12 mouse cellular contexts compared by ENCODE assay signal in genomic region chr7:79312246-79312645, GRCm38 (mm10). TPM values are rescaled to one million over a fixed set of nuclear protein-coding genes. Genes with fewer than 3 reads are reported as not detected.
DNase-seq lines count a peak whose midpoint lies in the region; ATAC-seq and TF ChIP-seq lines count a peak whose summit lies in the region.
"Had no signal": no experiment of that assay in that cellular context is flagged by ENCODE, and none has a peak within 500 bp of the region (broad histone marks: within the 10 kb centered on the region; RNA-seq: fewer than 3 reads in every experiment).

No protein-coding gene starts in this region.

- H3K36me3 ChIP-seq in kidney, embryonic 15.5 days: no peaks in the 10 kb centered on the region
- no peaks in the 10 kb centered on the region for H3K36me3 ChIP-seq in embryonic facial prominence, embryonic 12.5 days
- H3K36me3 ChIP-seq in hindbrain, postnatal 0 days (ENCODE audit: insufficient read depth, low read length): no peaks in the 10 kb centered on the region
- H3K36me3 ChIP-seq in midbrain, embryonic 15.5 days (replicated peaks): no peaks in the 10 kb centered on the region
- H3K36me3 ChIP-seq: heart, embryonic 15.5 days had no signal

- intact Hi-C loops in left cerebral cortex, postnatal 25 days (cut with DNase I): no loop called here

- no peak overlapping the region for H3K4me3 ChIP-seq in kidney, embryonic 15.5 days (replicated peaks)
- H3K4me3 ChIP-seq in embryonic facial prominence, embryonic 12.5 days: no peak overlapping the region
- no peak overlapping the region for H3K4me3 ChIP-seq in hindbrain, postnatal 0 days (ENCODE audit: low read length)
- H3K4me3 ChIP-seq in midbrain, embryonic 15.5 days: no peak overlapping the region
- H3K4me3 ChIP-seq: heart, embryonic 15.5 days had no signal

- no peak overlapping the region for H3K9ac ChIP-seq in kidney, embryonic 15.5 days
- no peak overlapping the region for H3K9ac ChIP-seq in embryonic facial prominence, embryonic 12.5 days
- H3K9ac ChIP-seq in hindbrain, postnatal 0 days (replicated peaks; ENCODE audit: low read length): no peak overlapping the region
- H3K9ac ChIP-seq in midbrain, embryonic 15.5 days: no peak overlapping the region
- H3K9ac ChIP-seq: heart, embryonic 15.5 days had no signal

- no peaks in the 10 kb centered on the region for H3K9me3 ChIP-seq in kidney, embryonic 15.5 days (replicated peaks)
- H3K9me3 ChIP-seq in embryonic facial prominence, embryonic 12.5 days: no peaks in the 10 kb centered on the region
- no peaks in the 10 kb centered on the region for H3K9me3 ChIP-seq in hindbrain, postnatal 0 days (ENCODE audit: low read length)
- no peaks in the 10 kb centered on the region for H3K9me3 ChIP-seq in midbrain, embryonic 15.5 days
- H3K9me3 ChIP-seq: heart, embryonic 15.5 days had no signal

- 67% methylated on average over 8 of the region's 8 CpGs for WGBS in kidney, embryonic 15.5 days
- 37% methylated on average over 8 of the region's 8 CpGs for WGBS in embryonic facial prominence, embryonic 12.5 days
- WGBS in hindbrain, postnatal 0 days: 56% methylated on average over 7 of the region's 8 CpGs
- WGBS in midbrain, embryonic 15.5 days: 76% methylated on average over 8 of the region's 8 CpGs

- H3K27ac ChIP-seq in kidney, embryonic 15.5 days: peak overlapping the region; percentile 74
- peak overlapping the region; percentile 80 for H3K27ac ChIP-seq in embryonic facial prominence, embryonic 12.5 days
- peak overlapping the region; percentile 51 for H3K27ac ChIP-seq in hindbrain, postnatal 0 days
- H3K27ac ChIP-seq in midbrain, embryonic 15.5 days: peak overlapping the region; percentile 68
- H3K27ac ChIP-seq: heart, embryonic 15.5 days had no signal

- no peaks in the 10 kb centered on the region for H3K27me3 ChIP-seq in kidney, embryonic 15.5 days
- H3K27me3 ChIP-seq in embryonic facial prominence, embryonic 12.5 days: no peaks in the 10 kb centered on the region
- no peaks in the 10 kb centered on the region for H3K27me3 ChIP-seq in hindbrain, postnatal 0 days (ENCODE audit: insufficient read depth, low read length)
- no peaks in the 10 kb centered on the region for H3K27me3 ChIP-seq in midbrain, embryonic 15.5 days (replicated peaks)
- H3K27me3 ChIP-seq: CH12.LX; heart, embryonic 15.5 days had no signal

- H3K4me1 ChIP-seq in kidney, embryonic 15.5 days: peaks cover 78% of the 10 kb centered on the region
- peaks cover 67% of the 10 kb centered on the region for H3K4me1 ChIP-seq in embryonic facial prominence, embryonic 12.5 days
- peaks cover 49% of the 10 kb centered on the region for H3K4me1 ChIP-seq in hindbrain, postnatal 0 days (ENCODE audit: insufficient read depth, low read length)
- peaks cover 84% of the 10 kb centered on the region for H3K4me1 ChIP-seq in midbrain, embryonic 15.5 days

- DNase-seq in kidney, postnatal 36 days: no peak
- DNase-seq in hindbrain, postnatal 0 days (ENCODE audit: low spot score): no peak
- DNase-seq in urinary bladder, adult 2 months (ENCODE audit: low spot score): no peak
- no peak for DNase-seq in thymus, postnatal 25 days
- DNase-seq in left cerebral cortex, postnatal 25 days (ENCODE audit: low spot score in 2 of 2): no peak
- DNase-seq: adrenal gland, adult 2 months; layer of hippocampus, postnatal 36 days had no signal

- TF ChIP-seq CTCF in hindbrain, postnatal 0 days (IDR thresholded peaks at IDR 0.05; ENCODE audit: low read depth): no peak

- H3K4me2 ChIP-seq in kidney, embryonic 15.5 days: no peak overlapping the region
- H3K4me2 ChIP-seq in embryonic facial prominence, embryonic 12.5 days (replicated peaks): no peak overlapping the region
- H3K4me2 ChIP-seq in hindbrain, postnatal 0 days (ENCODE audit: low read depth, low read length): no peak overlapping the region
- H3K4me2 ChIP-seq in midbrain, embryonic 15.5 days: no peak overlapping the region
- H3K4me2 ChIP-seq: heart, embryonic 15.5 days had no signal

- no peak for ATAC-seq in kidney, embryonic 15.5 days (replicated peaks; ENCODE audit: low FRiP score)
- ATAC-seq in embryonic facial prominence, embryonic 12.5 days (ENCODE audit: insufficient number of reproducible peaks, insufficient read depth, low FRiP score, low TSS enrichment): no peak
- ATAC-seq in hindbrain, postnatal 0 days: no peak
- no peak for ATAC-seq in midbrain, embryonic 15.5 days (replicated peaks)

RNA-seq across cellular contexts. Expression of gene Abhd2, which starts 39.2 kb away (rescaled TPM):
- 12.0 and 12.2 TPM in 2 replicates for polyA plus RNA-seq in kidney, embryonic 15.5 days (2015; fragmentation: Nextera tagmentation; extraction: Ambion mirVana)
- polyA plus RNA-seq in embryonic facial prominence, embryonic 12.5 days (2016; fragmentation: Nextera tagmentation; extraction: Ambion mirVana): 11.0 and 11.9 TPM in 2 replicates
- total RNA-seq in hindbrain, postnatal 0 days (2014; rRNA removed): 92.3 and 100 TPM in 2 replicates
- polyA plus RNA-seq in hindbrain, postnatal 0 days (2015; fragmentation: Nextera tagmentation; extraction: Ambion mirVana): 23.7 and 23.9 TPM in 2 replicates
- 16.8 and 18.2 TPM in 2 replicates for polyA plus RNA-seq in midbrain, embryonic 15.5 days (2015; fragmentation: Nextera tagmentation; extraction: Ambion mirVana)
- 14.9 and 27.9 TPM in 2 replicates for polyA plus RNA-seq in urinary bladder, adult 2 months (2012; rRNA removed)
- total RNA-seq in left cerebral cortex, postnatal 25 days (2021): 100 to 1,000 TPM; 103 to 120 TPM
